Mouse (Mus musculus): ENCODE results near the gene 4931440F15Rik.

DNA sequence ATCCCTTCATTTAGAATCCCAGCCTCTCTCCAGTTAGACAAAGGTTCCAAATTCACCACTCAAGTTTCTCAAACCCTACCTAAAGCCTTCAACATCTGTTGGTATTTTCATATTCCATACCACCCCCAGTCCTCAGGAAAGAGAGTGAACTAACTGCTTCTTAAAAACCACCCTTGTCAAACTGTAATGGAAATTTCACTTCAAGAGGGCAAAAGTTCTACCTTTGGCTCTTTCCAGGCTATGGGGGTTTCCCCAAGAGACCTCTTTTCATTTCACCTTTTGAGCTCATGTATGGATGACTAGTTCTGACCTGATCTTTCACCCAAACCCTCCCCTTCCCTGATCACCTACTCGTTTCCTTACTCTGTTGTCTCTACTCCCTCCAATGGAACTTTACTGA lies 25.6 kb downstream of the 4931440F15Rik start:
- TF ChIP-seq POLR2A (IDR thresholded peaks at IDR 0.05; ENCODE audit: borderline replicate concordance, extremely low read depth, low read depth, low read length), result no peak
- no peak for TF ChIP-seq CTCF (IDR thresholded peaks at IDR 0.05; ENCODE audit: insufficient read depth, low read length)
